Mouse (Mus musculus) spleen, adult 2 months (tissue): ENCODE measurements at regions not wholly inside any gene's neighbourhood (a gene's known extent, or its start where the extent isn't known, plus 50 kb on each side); places are given as distances from the start of the nearest gene placed in this dataset.

Experiments
- CTCF ChIP-seq: fragments of 200-500 bp; IDR thresholded peaks from 2 replicates; pipeline ENCODE4 v1.5.1; 2011; ENCODE audit warnings: mild to moderate bottlenecking, inconsistent platforms; ENCODE audit not compliant: insufficient read depth, insufficient read length, insufficient replicate concordance; ENCODE audit errors: extremely low read depth
- POLR2A ChIP-seq: fragments of 200-500 bp; IDR thresholded peaks from 2 replicates; pipeline ENCODE4 v1.6.1; 2011; ENCODE audit warnings: low read depth, low read length, inconsistent platforms

- TF ChIP-seq POLR2A (no peak), CTCF (no peak)
Measured at GRCm38 (mm10) chr4:31817574-31818240, 146.2 kb upstream of the Map3k7 start.
